Mouse (Mus musculus) liver, adult 2 months (tissue): Measurements from ENCODE around the gene Ofcc1. TPM values are rescaled to one million over a fixed set of nuclear protein-coding genes. Genes with fewer than 3 reads are reported as not detected.

Experiments used
- DNase-seq: peaks from one replicate; pipeline ENCODE4 v3.0.0-alpha.2; 2011; ENCODE audit warnings: low read depth, low spot score; ENCODE audit errors: extremely low read depth
- H3K27ac ChIP-seq: fragments of 200-500 bp; replicated peaks from 2 replicates; pipeline ENCODE4 v1.5.1; 2012; ENCODE audit warnings: low read depth, mild to moderate bottlenecking, control low read depth, inconsistent platforms, low read length; ENCODE audit not compliant: insufficient read depth
- H3K27me3 ChIP-seq: fragments of 200-500 bp; 2 replicates; pipeline ENCODE4 v1.6.1; 2012; ENCODE audit warnings: mild to moderate bottlenecking, moderate library complexity, low read length, inconsistent platforms; ENCODE audit not compliant: control insufficient read depth, insufficient read depth
- H3K36me3 ChIP-seq: fragments of 200-500 bp; 2 replicates; pipeline ENCODE4 v1.6.1; 2012; ENCODE audit warnings: low read length, inconsistent platforms; ENCODE audit not compliant: control insufficient read depth, insufficient read depth
- H3K4me1 ChIP-seq: fragments of 200-500 bp; 2 replicates; pipeline ENCODE4 v1.6.1; 2011; ENCODE audit warnings: low read length; ENCODE audit not compliant: control insufficient read depth, insufficient read depth
- H3K4me3 ChIP-seq: fragments of 200-500 bp; 2 replicates; pipeline ENCODE4 v1.5.1; 2011; ENCODE audit warnings: low read depth, mild to moderate bottlenecking, control low read depth, low read length, moderate library complexity; ENCODE audit not compliant: insufficient read depth
- H3K79me2 ChIP-seq: fragments of 200-500 bp; 2 replicates; pipeline ENCODE4 v1.6.1; 2012; ENCODE audit warnings: inconsistent platforms, mild to moderate bottlenecking, low read length, moderate library complexity; ENCODE audit not compliant: control insufficient read depth, insufficient read depth
- H3K9ac ChIP-seq: fragments of 200-500 bp; 2 replicates; pipeline ENCODE4 v1.6.1; 2012; ENCODE audit warnings: low read depth, mild to moderate bottlenecking, control low read depth, inconsistent platforms, low read length
- CTCF ChIP-seq: fragments of 200-500 bp; IDR thresholded peaks from 2 replicates; pipeline ENCODE4 v1.5.1; 2011; ENCODE audit warnings: low read depth, low read length, control low read depth
- POLR2A ChIP-seq: fragments of 200-500 bp; IDR thresholded peaks from 2 replicates; pipeline ENCODE4 v1.6.1; 2011; ENCODE audit warnings: low read length, control low read depth; ENCODE audit not compliant: insufficient read depth; ENCODE audit errors: extremely low read depth
- WGBS: fragments of 180-500 bp; shearing (Covaris S2); methylation state at CpG from one replicate; pipeline ENCODE4 v1.1.7; 2018; 5-methylcytosine and 5-hydroxymethylcytosine counted together
- polyA plus RNA-seq: library from polyadenylated mRNA; depleted of rRNA; stranded (reverse); fragments of >200 nt; gene quantifications from 2 replicates; pipeline ENCODE4 v1.2.3, GENCODE M21; 2012; rRNA removed
- total RNA-seq: library from RNA; depleted of rRNA; stranded (reverse); fragments of >200 nt; gene quantifications from 2 replicates; pipeline ENCODE4 v1.2.3, GENCODE M21; 2014; rRNA removed

Ofcc1 gene
- not detected in 2 replicates for total RNA-seq
- polyA plus RNA-seq, result not detected in 2 replicates

GRCm38 (mm10) chr13:40361288-40361687, at the start of gene Ofcc1:
Gene Ofcc1 (minus strand): TSS chr13:40361450.
- no peak within 1 kb of the TSS for H3K27ac ChIP-seq
- no peaks in the 10 kb centered on the region for H3K79me2 ChIP-seq
- no peak within 1 kb of the TSS for H3K4me3 ChIP-seq
- H3K27me3 ChIP-seq, result no peaks in the 10 kb centered on the region
- TF ChIP-seq POLR2A, result no peak
- no peak for TF ChIP-seq CTCF
- 53% methylated on average over 3 of the region's 3 CpGs for WGBS
- peak; percentile 9 for DNase-seq
- no peak within 1 kb of the TSS for H3K9ac ChIP-seq
- H3K4me1 ChIP-seq, result no peaks in the 10 kb centered on the region
- no peaks in the 10 kb centered on the region for H3K36me3 ChIP-seq

GRCm38 (mm10) chr13:40390120-40390519, 28.9 kb upstream of the Ofcc1 start:
- Histone ChIP-seq H3K27me3 (no peaks in the 10 kb centered on the region), H3K4me3 (no peak overlapping the region), H3K36me3 (no peaks in the 10 kb centered on the region), H3K27ac (no peak overlapping the region), H3K9ac (no peak overlapping the region), H3K4me1 (no peaks in the 10 kb centered on the region), H3K79me2 (no peaks in the 10 kb centered on the region)
- no peak for TF ChIP-seq CTCF
- 91% methylated on average over 8 of the region's 8 CpGs for WGBS
- DNase-seq, result no peak

GRCm38 (mm10) chr13:40387446-40387845, 26.2 kb upstream of the Ofcc1 start:
- Histone ChIP-seq H3K36me3 (no peaks in the 10 kb centered on the region), H3K27ac (no peak overlapping the region), H3K9ac (no peak overlapping the region), H3K4me1 (no peaks in the 10 kb centered on the region), H3K79me2 (no peaks in the 10 kb centered on the region), H3K27me3 (no peaks in the 10 kb centered on the region), H3K4me3 (no peak overlapping the region)
- DNase-seq, result no peak
- 59% methylated on average over 4 of the region's 4 CpGs for WGBS
- no peak for TF ChIP-seq POLR2A
- TF ChIP-seq CTCF, result no peak

GRCm38 (mm10) chr13:40384962-40385361, 23.7 kb upstream of the Ofcc1 start:
- TF ChIP-seq CTCF (no peak), POLR2A (no peak)
- no peak for DNase-seq
- H3K4me1 ChIP-seq, result no peaks in the 10 kb centered on the region

GRCm38 (mm10) chr13:40376773-40377172, 15.5 kb upstream of the Ofcc1 start:
- Histone ChIP-seq H3K27ac (no peak overlapping the region), H3K36me3 (no peaks in the 10 kb centered on the region), H3K27me3 (no peaks in the 10 kb centered on the region), H3K4me3 (no peak overlapping the region), H3K9ac (no peak overlapping the region), H3K4me1 (peaks cover 1% of the 10 kb centered on the region; the same call in 1 of the 2 replicates), H3K79me2 (no peaks in the 10 kb centered on the region)
- DNase-seq, result no peak
- TF ChIP-seq CTCF, result no peak
- 82% methylated on average over 5 of the region's 5 CpGs for WGBS

More at GRCm38 (mm10) chr13:40384962-40385361, 23.7 kb upstream of the Ofcc1 start:
- no peak overlapping the region for H3K4me3 ChIP-seq
- H3K9ac ChIP-seq, result no peak overlapping the region
- no peak overlapping the region for H3K27ac ChIP-seq
- H3K27me3 ChIP-seq, result no peaks in the 10 kb centered on the region
- H3K36me3 ChIP-seq, result no peaks in the 10 kb centered on the region
- WGBS, result 66% methylated on average over 4 of the region's 4 CpGs
- H3K79me2 ChIP-seq, result no peaks in the 10 kb centered on the region

GRCm38 (mm10) chr13:40366762-40367161, 5.5 kb upstream of the Ofcc1 start:
- no peak overlapping the region for H3K9ac ChIP-seq
- WGBS, result 77% methylated on average over 11 of the region's 11 CpGs
- TF ChIP-seq POLR2A, result no peak
- no peak for TF ChIP-seq CTCF

More at GRCm38 (mm10) chr13:40366762-40367161, 5.5 kb upstream of the Ofcc1 start:
- DNase-seq, result no peak
- Histone ChIP-seq H3K4me3 (no peak overlapping the region), H3K27ac (no peak overlapping the region), H3K4me1 (no peaks in the 10 kb centered on the region), H3K79me2 (no peaks in the 10 kb centered on the region), H3K27me3 (no peaks in the 10 kb centered on the region), H3K36me3 (no peaks in the 10 kb centered on the region)
